Mouse (Mus musculus): Measurements from ENCODE around the gene Greb1. TPM values are rescaled to one million over a fixed set of nuclear protein-coding genes. Genes with fewer than 3 reads are reported as not detected.

The Greb1 gene
- polyA plus RNA-seq, 1 experiment: not detected

GRCm38 (mm10) chr12:16810525-16811431 is 10.1 kb upstream of the Greb1 start, which contains the start of gene E2f6:
TSS of gene E2f6 (plus strand) at chr12:16810963.
- WGBS: 5% methylated on average over 81 of the region's 81 CpGs
- Histone ChIP-seq H3K27ac (ENCODE audit: insufficient read depth, low read depth, low read length) (peak within 1 kb of the TSS; percentile 76; the same call in 1 of the 2 replicates), H3K4me1 (ENCODE audit: control insufficient read depth, insufficient read depth, low read length) (peaks cover 14% of the 10 kb centered on the region), H3K4me3 (ENCODE audit: insufficient read depth, low read depth, low read length) (peak within 1 kb of the TSS; percentile 97)
- TF ChIP-seq CTCF (IDR thresholded peaks at IDR 0.05; ENCODE audit: insufficient read depth, low read depth, low read length) (no peak), POLR2A (IDR thresholded peaks at IDR 0.05; ENCODE audit: insufficient read depth, low read depth, low read length) (peak; percentile 84)

- WGBS: 33% methylated on average over 3 of the region's 3 CpGs
- H3K4me3 ChIP-seq (ENCODE audit: insufficient read depth, low read depth, low read length): no peak overlapping the region
- TF ChIP-seq POLR2A (IDR thresholded peaks at IDR 0.05; ENCODE audit: insufficient read depth, low read depth, low read length) (no peak), CTCF (IDR thresholded peaks at IDR 0.05; ENCODE audit: insufficient read depth, low read depth, low read length) (no peak)
- peaks cover 12% of the 10 kb centered on the region for H3K4me1 ChIP-seq (ENCODE audit: control insufficient read depth, insufficient read depth, low read length)
- no peak overlapping the region for H3K27ac ChIP-seq (ENCODE audit: insufficient read depth, low read depth, low read length)
Measured at GRCm38 (mm10) chr12:16808045-16808444, 7.4 kb upstream of the Greb1 start.

GRCm38 (mm10) chr12:16805511-16805910 is 4.8 kb upstream of the Greb1 start:
- 11% methylated on average over 5 of the region's 5 CpGs for WGBS
- Histone ChIP-seq H3K4me1 (ENCODE audit: control insufficient read depth, insufficient read depth, low read length) (peaks cover 6% of the 10 kb centered on the region), H3K4me3 (ENCODE audit: insufficient read depth, low read depth, low read length) (no peak overlapping the region), H3K27ac (ENCODE audit: insufficient read depth, low read depth, low read length) (no peak overlapping the region)
- no peak for TF ChIP-seq POLR2A (IDR thresholded peaks at IDR 0.05; ENCODE audit: insufficient read depth, low read depth, low read length)
- no peak for TF ChIP-seq CTCF (IDR thresholded peaks at IDR 0.05; ENCODE audit: insufficient read depth, low read depth, low read length)

- TF ChIP-seq POLR2A (IDR thresholded peaks at IDR 0.05; ENCODE audit: insufficient read depth, low read depth, low read length): no peak
- no peak for TF ChIP-seq CTCF (IDR thresholded peaks at IDR 0.05; ENCODE audit: insufficient read depth, low read depth, low read length)
- H3K4me1 ChIP-seq (ENCODE audit: control insufficient read depth, insufficient read depth, low read length): peaks cover 10% of the 10 kb centered on the region
- no peak overlapping the region for H3K4me3 ChIP-seq (ENCODE audit: insufficient read depth, low read depth, low read length)
- WGBS: 70% methylated on average over 5 of the region's 5 CpGs
- no peak overlapping the region for H3K27ac ChIP-seq (ENCODE audit: insufficient read depth, low read depth, low read length)
Measured at GRCm38 (mm10) chr12:16803956-16804430, 3.3 kb upstream of the Greb1 start.

GRCm38 (mm10) chr12:16803237-16803955 is 2.7 kb upstream of the Greb1 start:
- no peak for TF ChIP-seq CTCF (IDR thresholded peaks at IDR 0.05; ENCODE audit: insufficient read depth, low read depth, low read length)
- no peak for TF ChIP-seq POLR2A (IDR thresholded peaks at IDR 0.05; ENCODE audit: insufficient read depth, low read depth, low read length)
- Histone ChIP-seq H3K4me1 (ENCODE audit: control insufficient read depth, insufficient read depth, low read length) (peaks cover 10% of the 10 kb centered on the region), H3K27ac (ENCODE audit: insufficient read depth, low read depth, low read length) (no peak overlapping the region), H3K4me3 (ENCODE audit: insufficient read depth, low read depth, low read length) (no peak overlapping the region)
- WGBS: 51% methylated on average over 5 of the region's 5 CpGs

- peak overlapping the region; percentile 52 for H3K4me3 ChIP-seq (ENCODE audit: insufficient read depth, low read depth, low read length)
- H3K4me1 ChIP-seq (ENCODE audit: control insufficient read depth, insufficient read depth, low read length): peaks cover 10% of the 10 kb centered on the region
- WGBS: 10% methylated on average over 12 of the region's 12 CpGs
- TF ChIP-seq CTCF (IDR thresholded peaks at IDR 0.05; ENCODE audit: insufficient read depth, low read depth, low read length) (no peak), POLR2A (IDR thresholded peaks at IDR 0.05; ENCODE audit: insufficient read depth, low read depth, low read length) (no peak)
- no peak overlapping the region for H3K27ac ChIP-seq (ENCODE audit: insufficient read depth, low read depth, low read length)
Measured at GRCm38 (mm10) chr12:16800959-16801315, 251 bp upstream of the Greb1 start.

GRCm38 (mm10) chr12:16799928-16800258 is 793 bp downstream of the Greb1 start:
- H3K27ac ChIP-seq (ENCODE audit: insufficient read depth, low read depth, low read length): no peak overlapping the region
- TF ChIP-seq CTCF (IDR thresholded peaks at IDR 0.05; ENCODE audit: insufficient read depth, low read depth, low read length) (no peak), POLR2A (IDR thresholded peaks at IDR 0.05; ENCODE audit: insufficient read depth, low read depth, low read length) (no peak)
- H3K4me3 ChIP-seq (ENCODE audit: insufficient read depth, low read depth, low read length): peak overlapping the region; percentile 52; the same call in 1 of the 2 replicates
- peaks cover 10% of the 10 kb centered on the region for H3K4me1 ChIP-seq (ENCODE audit: control insufficient read depth, insufficient read depth, low read length)
- WGBS: 31% methylated on average over 6 of the region's 6 CpGs

GRCm38 (mm10) chr12:16798894-16799293 is 1.8 kb downstream of the Greb1 start:
- peaks cover 10% of the 10 kb centered on the region for H3K4me1 ChIP-seq (ENCODE audit: control insufficient read depth, insufficient read depth, low read length)
- TF ChIP-seq POLR2A (IDR thresholded peaks at IDR 0.05; ENCODE audit: insufficient read depth, low read depth, low read length) (no peak), CTCF (IDR thresholded peaks at IDR 0.05; ENCODE audit: insufficient read depth, low read depth, low read length) (no peak)
- H3K4me3 ChIP-seq (ENCODE audit: insufficient read depth, low read depth, low read length): no peak overlapping the region
- WGBS: 72% methylated on average over 3 of the region's 3 CpGs
- no peak overlapping the region for H3K27ac ChIP-seq (ENCODE audit: insufficient read depth, low read depth, low read length)

GRCm38 (mm10) chr12:16795781-16796180 is 4.9 kb downstream of the Greb1 start:
- no peak overlapping the region for H3K4me3 ChIP-seq (ENCODE audit: insufficient read depth, low read depth, low read length)
- 76% methylated on average over 3 of the region's 3 CpGs for WGBS
- H3K4me1 ChIP-seq (ENCODE audit: control insufficient read depth, insufficient read depth, low read length): peaks cover 8% of the 10 kb centered on the region
- H3K27ac ChIP-seq (ENCODE audit: insufficient read depth, low read depth, low read length): no peak overlapping the region
- no peak for TF ChIP-seq CTCF (IDR thresholded peaks at IDR 0.05; ENCODE audit: insufficient read depth, low read depth, low read length)
- no peak for TF ChIP-seq POLR2A (IDR thresholded peaks at IDR 0.05; ENCODE audit: insufficient read depth, low read depth, low read length)
